Mouse (Mus musculus) frontal cortex, postnatal 14 days (tissue): ENCODE measurements around the gene Abca3.

ENCODE experiments used
- DNase-seq, 2 experiments: peaks; one replicate each; pipeline ENCODE4 v3.0.0; 2022; ENCODE audit warnings: low spot score in 2 of 2

The Abca3 gene

DNA sequence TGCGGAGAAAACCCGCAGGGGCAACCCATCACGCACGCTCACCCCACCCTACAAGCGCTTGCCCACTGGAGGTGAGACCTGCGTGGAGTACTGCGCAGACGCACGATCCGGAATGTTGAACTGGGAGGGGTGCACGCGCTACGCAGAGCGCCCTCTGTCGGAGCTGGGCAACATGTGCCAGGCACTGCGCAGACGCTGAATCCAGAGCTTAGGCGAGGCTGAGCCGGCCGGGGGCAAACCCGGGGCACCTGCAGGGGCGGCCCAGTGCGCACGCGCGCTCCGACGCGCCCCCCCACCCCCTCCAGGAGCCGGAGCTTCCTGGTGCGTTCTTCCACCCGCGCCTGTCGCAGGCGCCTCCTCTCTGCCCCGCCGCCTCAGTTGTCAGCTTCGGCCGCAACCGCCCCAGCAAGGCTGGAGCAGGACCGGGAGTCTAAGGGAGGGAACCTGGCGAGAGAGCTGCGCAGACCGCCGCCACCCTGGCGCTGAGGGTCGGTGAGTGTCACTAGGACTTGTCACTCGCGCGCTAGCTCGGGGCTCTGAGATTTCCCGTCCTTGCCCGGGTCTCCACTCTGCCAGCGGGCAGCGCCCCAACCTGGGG is at the start of gene Abca3:
Gene Abca3, plus strand, starts transcription at position 191 of the 598 bp plus-strand sequence.
- peak; percentile 95 to 96 for DNase-seq

- peak in 1 of 2 experiments; percentile 12 for DNase-seq
Measured at GRCm38 (mm10) chr17:24307500-24307899, 44.2 kb upstream of the Abca3 start.

GRCm38 (mm10) chr17:24320826-24321225 is 30.9 kb upstream of the Abca3 start:
- no peak for DNase-seq

GRCm38 (mm10) chr17:24325051-24325450 is 26.7 kb upstream of the Abca3 start:
- DNase-seq: no peak

DNA sequence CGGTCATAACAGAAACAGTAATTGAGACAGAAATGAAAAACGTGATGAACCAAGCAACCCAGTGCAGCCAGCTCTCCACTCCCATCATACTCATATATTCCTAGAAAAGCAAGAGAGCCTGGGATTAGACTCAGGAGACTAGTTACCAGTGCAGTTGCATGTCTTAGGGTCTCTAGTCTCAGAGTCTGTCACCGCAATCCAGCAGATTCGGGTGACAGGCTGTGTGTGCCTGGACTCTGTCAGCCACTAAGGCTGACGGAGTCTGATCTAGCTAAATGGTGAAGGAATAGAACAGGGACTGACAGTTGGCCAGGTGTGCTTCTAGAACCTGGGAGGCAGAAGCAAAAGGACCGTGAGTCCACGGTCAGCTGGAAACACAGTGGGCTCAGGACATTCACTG is 24.1 kb upstream of the Abca3 start:
- DNase-seq: no peak

- no peak for DNase-seq
Measured at GRCm38 (mm10) chr17:24344672-24345071, 7.1 kb upstream of the Abca3 start.

- no peak for DNase-seq
Measured at GRCm38 (mm10) chr17:24346831-24347230, 4.9 kb upstream of the Abca3 start.

DNA sequence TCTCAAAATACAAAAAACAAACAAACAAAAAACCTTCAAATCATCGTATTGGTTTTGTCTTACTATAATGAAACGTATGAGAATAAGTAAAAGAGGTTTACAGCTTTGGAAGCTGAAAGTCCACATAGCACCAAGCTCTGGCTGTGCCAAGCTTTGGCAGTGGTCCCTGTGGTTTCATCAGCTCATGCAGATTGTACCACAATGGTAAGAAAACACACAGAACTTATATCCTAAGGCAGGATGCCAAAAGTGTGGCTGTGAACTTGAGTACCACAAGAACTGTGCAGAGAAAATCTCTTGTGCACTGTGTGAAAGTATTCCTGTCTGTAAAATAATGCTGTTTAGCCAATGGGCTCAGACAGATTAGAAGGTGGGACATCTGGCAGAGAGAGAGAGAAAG is 2.6 kb upstream of the Abca3 start:
- DNase-seq: no peak

GRCm38 (mm10) chr17:24350926-24351759 is 607 bp upstream of the Abca3 start, which contains the start of gene Abca17:
Abca17 (minus strand) TSS chr17:24351068.
- DNase-seq: peak; percentile 12 to 16

DNA sequence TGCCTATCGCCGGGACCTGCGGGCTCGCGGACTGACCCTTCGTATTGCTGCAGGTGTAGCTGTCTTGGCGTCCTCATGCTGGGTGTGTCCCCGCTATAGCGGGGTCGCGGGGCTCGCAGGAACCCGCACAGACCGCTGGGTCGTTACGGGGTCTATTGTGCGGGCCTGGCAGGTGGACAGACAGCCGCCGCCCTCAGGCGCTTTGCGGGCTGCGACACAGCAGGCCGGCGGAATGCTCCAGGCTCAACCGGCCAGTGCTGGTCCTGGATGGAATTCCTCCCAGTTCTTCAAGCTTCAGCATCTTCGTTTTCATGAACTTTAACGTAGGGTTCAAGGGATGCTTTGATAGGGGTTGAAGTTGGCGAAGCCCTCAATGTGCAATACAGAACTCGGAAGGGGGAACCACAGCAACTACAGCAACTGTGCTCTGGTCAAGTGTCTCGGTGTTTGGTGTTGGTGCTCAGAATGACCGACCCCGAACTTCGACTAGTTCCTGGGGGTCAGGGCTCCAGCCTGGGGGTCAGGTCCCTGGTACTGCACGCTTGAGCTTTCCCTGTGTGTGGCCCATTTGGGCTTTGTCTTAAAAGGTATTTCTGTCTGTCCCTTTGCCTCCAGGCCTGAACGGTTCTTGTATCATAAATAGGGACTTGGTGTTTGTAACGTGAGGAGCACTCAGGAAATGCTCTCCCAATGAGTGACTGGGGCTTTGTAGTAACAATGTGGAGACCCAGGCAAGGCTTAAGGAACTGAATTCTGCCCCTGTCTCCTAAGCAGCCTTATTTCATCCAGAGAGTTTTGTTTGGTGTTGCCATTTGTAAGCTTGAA is 832 bp downstream of the Abca3 start:
- DNase-seq: no peak

DNA sequence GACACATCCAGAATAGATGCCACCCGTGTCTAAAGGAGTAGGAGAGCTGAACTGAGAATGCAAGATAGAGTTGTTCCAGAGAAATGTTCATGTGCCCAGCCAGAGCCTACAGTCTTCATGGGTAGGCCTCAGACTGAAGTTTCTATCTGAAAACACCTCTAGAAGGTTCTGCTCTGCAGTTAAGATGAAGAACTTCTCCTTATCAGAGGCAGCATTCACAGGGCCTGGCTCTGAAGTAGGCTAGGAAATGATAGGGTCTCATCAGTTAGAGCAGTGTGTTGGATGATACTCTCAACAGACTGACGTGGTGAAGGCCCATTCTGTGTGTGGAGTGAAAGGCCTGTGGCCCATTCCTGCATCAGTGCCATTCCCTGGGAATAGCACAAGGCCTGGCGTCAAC is 2.2 kb downstream of the Abca3 start:
- DNase-seq: no peak

DNA sequence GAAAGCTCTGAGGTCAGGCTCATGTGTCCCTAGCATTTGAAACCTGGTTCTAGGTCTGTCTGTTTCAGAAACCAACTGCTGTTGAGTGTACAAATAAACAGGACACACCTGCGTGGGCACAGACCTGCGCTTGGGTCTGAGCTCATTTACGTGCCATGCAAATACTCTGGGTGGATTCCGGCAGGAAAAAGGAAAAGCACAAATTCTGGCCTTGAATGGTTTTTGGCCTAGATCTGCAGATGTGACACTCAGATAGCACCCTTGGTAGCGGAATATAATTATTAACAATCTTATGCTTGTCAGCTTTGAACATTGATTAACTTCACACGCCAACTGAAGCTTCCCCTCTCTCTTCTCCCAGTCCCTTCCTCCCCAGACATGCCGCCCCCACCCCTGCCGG is 3.5 kb downstream of the Abca3 start:
- DNase-seq: no peak

- no peak for DNase-seq
Measured at GRCm38 (mm10) chr17:24359006-24359405, 7.3 kb downstream of the Abca3 start.

GRCm38 (mm10) chr17:24359903-24360302 is 8.2 kb downstream of the Abca3 start:
- DNase-seq: no peak

- no peak for DNase-seq
Measured at GRCm38 (mm10) chr17:24360841-24361240, 9.1 kb downstream of the Abca3 start.

- DNase-seq: no peak
Measured at GRCm38 (mm10) chr17:24361291-24361690, 9.5 kb downstream of the Abca3 start.

GRCm38 (mm10) chr17:24362527-24362926 is 10.8 kb downstream of the Abca3 start:
- no peak for DNase-seq

- DNase-seq: no peak
Measured at GRCm38 (mm10) chr17:24364461-24364860, 12.7 kb downstream of the Abca3 start.

- no peak for DNase-seq
Measured at GRCm38 (mm10) chr17:24365863-24366262, 14.1 kb downstream of the Abca3 start.

DNA sequence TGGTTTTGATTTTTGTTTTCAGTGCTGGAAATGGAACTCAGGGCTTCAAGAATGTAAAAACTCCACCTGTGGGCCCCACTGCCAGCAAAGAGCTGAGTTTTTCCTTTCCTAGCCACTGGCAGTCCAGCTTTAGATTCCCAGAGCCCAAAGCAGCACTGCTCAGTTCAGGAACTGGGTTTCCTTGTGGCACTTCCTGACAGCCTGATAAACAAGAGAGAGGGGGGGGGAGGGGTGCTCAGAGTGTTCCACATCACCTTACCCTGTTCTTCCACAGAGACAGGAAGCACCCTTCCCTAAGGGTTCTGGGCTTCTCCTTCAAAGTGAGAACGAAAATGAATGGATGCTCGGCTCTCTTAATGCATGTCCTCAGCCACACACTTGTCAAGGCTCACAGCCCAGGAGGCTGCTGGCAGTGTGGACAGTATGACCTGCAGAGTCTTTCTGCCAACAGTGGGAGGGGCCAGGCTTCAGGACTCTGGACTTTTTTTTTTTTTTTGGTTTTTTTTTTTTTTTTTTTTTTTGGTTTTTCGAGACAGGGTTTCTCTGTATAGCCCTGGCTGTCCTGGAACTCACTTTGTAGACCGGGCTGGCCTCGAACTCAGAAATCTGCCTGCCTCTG is 23.5 kb downstream of the Abca3 start:
- DNase-seq: no peak

- DNase-seq: no peak
Measured at GRCm38 (mm10) chr17:24375886-24376285, 24.1 kb downstream of the Abca3 start.

DNA sequence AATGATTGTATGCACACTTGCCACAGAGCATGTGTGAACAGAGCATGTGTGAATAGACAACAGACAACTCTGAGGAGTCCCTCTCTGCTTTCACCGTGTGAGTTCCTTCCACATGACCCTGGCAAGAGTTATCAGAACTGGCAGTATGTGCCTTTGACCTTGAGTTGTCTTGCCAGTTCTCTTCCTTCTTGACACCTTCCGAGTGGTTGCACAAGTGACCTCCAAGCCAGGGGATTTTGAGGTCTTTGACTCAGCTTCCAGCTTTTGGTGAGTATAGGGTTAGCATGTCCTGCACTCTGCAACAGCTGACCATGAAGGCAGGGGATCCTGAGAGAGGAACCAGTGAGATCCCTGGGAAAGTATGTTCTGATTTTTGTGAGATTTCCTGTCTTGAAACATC is 26.7 kb downstream of the Abca3 start:
- no peak for DNase-seq
